Mouse (Mus musculus) limb, embryonic 14.5 days (tissue): ENCODE data around the gene Mamdc2. TPM values are rescaled to one million over a fixed set of nuclear protein-coding genes. Genes with fewer than 3 reads are reported as not detected.

Experiments
- ATAC-seq: fragments of 200-750 bp; cut with Nextera tagmentation; 2 replicates; pipeline ENCODE4 v1.8.0; 2017; ENCODE audit warnings: low read depth, moderate number of reproducible peaks, moderate TSS enrichment; ENCODE audit not compliant: low FRiP score
- DNase-seq: peaks from one replicate; pipeline ENCODE4 v3.0.0-alpha.2; 2015; ENCODE audit warnings: low spot score
- H3K27ac ChIP-seq: fragments of 300-500 bp; sonication (generic); replicated peaks from 2 replicates; pipeline ENCODE4 v1.5.1; 2014; ENCODE audit warnings: low read depth, mild to moderate bottlenecking, low read length, moderate library complexity, mixed read lengths
- H3K27me3 ChIP-seq: fragments of 300-500 bp; sonication (generic); 2 replicates; pipeline ENCODE4 v1.6.1; 2014; ENCODE audit warnings: low read length, mixed read lengths; ENCODE audit not compliant: control insufficient read depth, insufficient read depth
- H3K36me3 ChIP-seq: fragments of 300-500 bp; sonication (generic); 2 replicates; pipeline ENCODE4 v1.6.1; 2014; ENCODE audit warnings: mild to moderate bottlenecking, low read length, moderate library complexity, mixed read lengths; ENCODE audit not compliant: control insufficient read depth, insufficient read depth
- H3K4me1 ChIP-seq: fragments of 300-500 bp; sonication (generic); 2 replicates; pipeline ENCODE4 v1.6.1; 2014; ENCODE audit warnings: antibody characterized with exemption, low read length, mixed read lengths; ENCODE audit not compliant: control insufficient read depth, insufficient read depth
- H3K4me2 ChIP-seq: fragments of 300-500 bp; sonication (generic); replicated peaks from 2 replicates; pipeline ENCODE4 v1.6.1; 2014; ENCODE audit warnings: low read depth, mild to moderate bottlenecking, low read length, moderate library complexity; ENCODE audit not compliant: severe bottlenecking
- H3K4me3 ChIP-seq: fragments of 300-500 bp; sonication (generic); replicated peaks from 2 replicates; pipeline ENCODE4 v1.5.1; 2014; ENCODE audit warnings: low read length
- H3K9ac ChIP-seq: fragments of 300-500 bp; sonication (generic); 2 replicates; pipeline ENCODE4 v1.6.1; 2014; ENCODE audit warnings: mild to moderate bottlenecking, low read depth, low read length, moderate library complexity; ENCODE audit not compliant: severe bottlenecking
- H3K9me3 ChIP-seq: fragments of 300-500 bp; sonication (generic); 2 replicates; pipeline ENCODE4 v1.6.1; 2016; ENCODE audit warnings: low read length; ENCODE audit not compliant: control insufficient read depth
- POLR2A ChIP-seq: fragments of 200-500 bp; IDR thresholded peaks from 2 replicates; pipeline ENCODE4 v1.8.0; 2012; ENCODE audit warnings: inconsistent platforms, mild to moderate bottlenecking, moderate library complexity, borderline replicate concordance; ENCODE audit not compliant: insufficient read depth, insufficient read length; ENCODE audit errors: extremely low read depth
- WGBS: fragments of 180-500 bp; shearing (Covaris S2); extraction: QIAGEN DNeasy Blood & Tissue Kit; methylation state at CpG from one replicate; pipeline ENCODE4 v1.1.7; 2014; 5-methylcytosine and 5-hydroxymethylcytosine counted together
- polyA plus RNA-seq, 2 experiments: library from polyadenylated mRNA; depleted of rRNA in 1 of 2; stranded (reverse) in 1 of 2; unstranded in 1 of 2; fragments of >200 nt; fragmentation: Nextera tagmentation in 1 of 2; extraction: Ambion mirVana in 1 of 2; gene quantifications; 2 replicates each; pipeline versions ENCODE4 v1.2.1 to v1.2.3; 2012 to 2014

Mamdc2 gene
- polyA plus RNA-seq, 2 experiments = 2.6 to 3.0 TPM

DNA sequence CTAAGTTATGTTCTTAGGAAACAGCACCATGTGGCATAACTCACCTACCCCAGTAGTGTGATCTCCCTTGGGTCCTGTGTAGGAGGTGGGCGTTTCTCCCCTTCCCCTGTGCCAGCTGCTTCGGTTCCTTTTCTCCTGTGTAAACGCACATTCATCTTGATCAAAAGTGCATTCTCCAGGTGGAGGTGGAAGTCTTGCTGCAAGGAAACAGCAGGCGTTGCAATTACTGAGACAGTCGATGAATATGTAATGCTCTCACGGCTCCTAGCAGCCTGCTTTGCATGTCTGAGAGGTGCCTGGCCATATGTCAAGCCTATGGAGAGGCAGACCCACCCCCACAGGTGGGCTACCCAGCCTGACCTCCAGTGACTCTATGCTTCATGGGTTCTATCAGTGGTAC, 117.4 kb downstream of the Mamdc2 start:
- no peak for TF ChIP-seq POLR2A
- Histone ChIP-seq H3K27ac (no peak overlapping the region), H3K27me3 (no peaks in the 10 kb centered on the region), H3K4me1 (peaks cover 4% of the 10 kb centered on the region; the same call in 1 of the 2 replicates), H3K9ac (no peak overlapping the region), H3K36me3 (no peaks in the 10 kb centered on the region), H3K4me3 (no peak overlapping the region), H3K9me3 (no peaks in the 10 kb centered on the region), H3K4me2 (no peak overlapping the region)
- DNase-seq (no peak), ATAC-seq (no peak)
- 30% methylated on average over 6 of the region's 6 CpGs for WGBS

DNA sequence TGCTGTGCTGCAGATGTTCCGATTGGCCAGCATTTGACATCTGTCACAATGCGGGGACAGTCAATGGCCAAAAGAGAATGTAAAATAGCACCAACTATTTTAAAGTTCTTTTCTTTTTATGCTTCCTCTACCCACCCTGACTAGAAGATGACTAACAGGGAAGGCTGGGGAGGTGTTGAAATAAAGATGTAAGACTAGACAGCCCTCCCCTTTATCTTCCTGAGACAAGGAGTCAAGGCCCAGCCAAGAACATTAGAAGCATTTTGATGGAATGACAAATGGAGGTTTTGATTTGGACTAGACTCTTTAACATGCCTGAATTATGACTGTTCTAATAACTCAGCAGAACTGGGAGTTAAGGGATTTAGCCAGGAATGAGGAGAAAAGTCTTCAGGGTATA, 118.9 kb downstream of the Mamdc2 start:
- TF ChIP-seq POLR2A = no peak
- H3K9ac ChIP-seq = no peak overlapping the region
- H3K27me3 ChIP-seq = no peaks in the 10 kb centered on the region
- DNase-seq = no peak
- H3K36me3 ChIP-seq = no peaks in the 10 kb centered on the region
- no peak overlapping the region for H3K4me2 ChIP-seq
- ATAC-seq = no peak
- no peaks in the 10 kb centered on the region for H3K9me3 ChIP-seq
- H3K4me1 ChIP-seq = peaks cover 4% of the 10 kb centered on the region; the same call in 1 of the 2 replicates
- no peak overlapping the region for H3K4me3 ChIP-seq
- 95% methylated on average over 2 of the region's 2 CpGs for WGBS
- no peak overlapping the region for H3K27ac ChIP-seq

DNA sequence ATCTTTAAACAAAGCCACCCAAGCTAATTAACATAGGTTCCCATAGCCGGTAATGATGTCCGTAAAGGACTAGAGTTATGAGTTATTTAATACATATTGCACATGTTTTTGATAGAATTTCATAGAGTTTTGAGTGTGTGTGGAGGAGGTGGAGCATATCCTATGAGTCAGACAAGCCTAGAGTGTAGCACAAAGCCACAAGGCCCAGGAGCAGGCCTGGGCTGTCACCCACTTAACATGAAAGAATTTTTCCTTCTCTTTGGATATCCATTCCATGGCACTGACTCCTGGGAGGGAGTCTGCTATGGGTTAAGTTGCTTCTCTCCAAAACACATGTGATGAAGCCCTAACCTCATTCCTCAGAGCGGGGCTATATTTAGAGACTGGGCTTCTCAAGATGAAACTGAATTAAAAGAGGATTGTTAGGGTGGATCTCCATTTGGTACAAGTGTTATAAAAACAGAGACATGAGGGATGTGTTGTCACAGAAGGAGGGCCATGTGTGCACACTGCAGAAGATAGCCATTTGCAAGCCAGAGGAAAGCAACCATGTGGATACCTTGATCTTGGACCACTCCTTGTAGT, 121.1 kb downstream of the Mamdc2 start:
- Histone ChIP-seq H3K4me3 (no peak overlapping the region), H3K4me1 (no peaks in the 10 kb centered on the region), H3K9ac (no peak overlapping the region), H3K4me2 (no peak overlapping the region), H3K27ac (no peak overlapping the region), H3K36me3 (no peaks in the 10 kb centered on the region), H3K9me3 (no peaks in the 10 kb centered on the region), H3K27me3 (no peaks in the 10 kb centered on the region)
- no peak for TF ChIP-seq POLR2A
- ATAC-seq = no peak
- DNase-seq = no peak
- 55% methylated on average over 3 of the region's 3 CpGs for whole genome bisulfite sequencing

DNA sequence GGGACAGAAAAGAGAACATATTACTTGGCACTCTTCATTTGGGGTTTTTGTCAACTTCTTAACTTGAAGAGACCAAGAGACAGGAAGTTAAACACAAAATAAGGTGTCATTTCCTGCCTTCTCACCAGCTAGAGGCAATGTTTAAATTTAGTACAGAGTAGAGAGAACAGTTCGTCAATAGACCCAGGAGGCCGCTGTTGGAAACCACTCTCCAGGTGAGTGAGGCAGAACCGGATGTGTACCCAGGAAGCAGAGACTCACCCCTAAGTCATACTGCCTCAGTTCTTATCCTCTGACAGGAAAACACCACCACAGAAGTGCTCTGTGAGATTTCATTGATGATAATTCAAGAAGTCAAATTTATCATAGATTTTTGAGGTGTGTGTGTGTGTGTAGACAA, 125.1 kb downstream of the Mamdc2 start:
- 71% methylated on average over 3 of the region's 3 CpGs for WGBS

DNA sequence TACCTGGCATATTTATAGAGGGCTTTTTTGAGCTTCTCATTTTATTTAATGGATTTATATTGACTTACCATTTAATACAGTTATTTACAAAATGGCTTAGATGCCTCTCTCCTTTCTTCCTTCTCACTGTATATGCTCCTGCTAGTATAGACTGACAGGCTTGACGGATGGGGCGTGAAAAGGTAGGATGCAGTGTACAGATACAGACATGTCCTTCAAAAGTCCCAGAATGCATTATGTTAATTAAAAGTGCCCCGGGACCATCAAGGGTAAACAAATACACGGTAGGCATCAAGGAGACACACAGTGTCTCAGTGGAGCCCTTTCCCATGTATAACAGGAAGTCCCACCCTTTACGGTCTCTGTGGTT, 130.3 kb downstream of the Mamdc2 start:
- WGBS = 77% methylated on average over 5 of the region's 5 CpGs
- no peak for TF ChIP-seq POLR2A
- ATAC-seq (no peak), DNase-seq (no peak)
- H3K27me3 ChIP-seq = no peaks in the 10 kb centered on the region
- no peak overlapping the region for H3K4me3 ChIP-seq
- no peaks in the 10 kb centered on the region for H3K9me3 ChIP-seq
- H3K4me1 ChIP-seq = no peaks in the 10 kb centered on the region
- no peak overlapping the region for H3K4me2 ChIP-seq
- no peak overlapping the region for H3K9ac ChIP-seq
- H3K27ac ChIP-seq = no peak overlapping the region
- H3K36me3 ChIP-seq = no peaks in the 10 kb centered on the region

More for the DNA sequence above, 125.1 kb downstream of the Mamdc2 start:
- Histone ChIP-seq H3K4me3 (no peak overlapping the region), H3K4me2 (no peak overlapping the region), H3K9me3 (no peaks in the 10 kb centered on the region), H3K4me1 (no peaks in the 10 kb centered on the region), H3K27ac (no peak overlapping the region), H3K36me3 (no peaks in the 10 kb centered on the region), H3K9ac (no peak overlapping the region), H3K27me3 (no peaks in the 10 kb centered on the region)
- ATAC-seq (no peak), DNase-seq (no peak)
- TF ChIP-seq POLR2A = no peak
